Mouse (Mus musculus): ENCODE measurements at regions not wholly inside any gene's neighbourhood (a gene's known extent, or its start where the extent isn't known, plus 50 kb on each side); places are given as distances from the start of the nearest gene placed in this dataset.

- 83% methylated on average over 10 of the region's 10 CpGs for WGBS
- Histone ChIP-seq H3K4me1 (ENCODE audit: control insufficient read depth, insufficient read depth, insufficient read length, low read length) (no peaks in the 10 kb centered on the region), H3K27me3 (ENCODE audit: control insufficient read depth, insufficient read depth, low read length) (no peaks in the 10 kb centered on the region), H3K27ac (ENCODE audit: insufficient read depth, low read depth, low read length) (no peak overlapping the region), H3K36me3 (ENCODE audit: control insufficient read depth, insufficient read depth, low read length) (no peaks in the 10 kb centered on the region), H3K4me3 (ENCODE audit: low read depth, low read length) (no peak overlapping the region)
- no peak for TF ChIP-seq CTCF (IDR thresholded peaks at IDR 0.05; ENCODE audit: extremely low read depth, insufficient read length, insufficient replicate concordance, low read depth, low read length)
- no peak for TF ChIP-seq POLR2A (IDR thresholded peaks at IDR 0.05; ENCODE audit: low read depth, low read length)
Observed at GRCm38 (mm10) chr9:46851336-46851735, 147.2 kb upstream of the Gm4791 start.

- WGBS, result 69% methylated on average over 3 of the region's 3 CpGs
- H3K4me3 ChIP-seq (ENCODE audit: low read depth, low read length), result no peak overlapping the region
- no peaks in the 10 kb centered on the region for H3K36me3 ChIP-seq (ENCODE audit: control insufficient read depth, insufficient read depth, low read length)
- no peaks in the 10 kb centered on the region for H3K4me1 ChIP-seq (ENCODE audit: control insufficient read depth, insufficient read depth, insufficient read length, low read length)
- no peak overlapping the region for H3K27ac ChIP-seq (ENCODE audit: insufficient read depth, low read depth, low read length)
- H3K27me3 ChIP-seq (ENCODE audit: control insufficient read depth, insufficient read depth, low read length), result no peaks in the 10 kb centered on the region
- no peak for TF ChIP-seq CTCF (IDR thresholded peaks at IDR 0.05; ENCODE audit: extremely low read depth, insufficient read length, insufficient replicate concordance, low read depth, low read length)
- no peak for TF ChIP-seq POLR2A (IDR thresholded peaks at IDR 0.05; ENCODE audit: low read depth, low read length)
Observed at GRCm38 (mm10) chr9:46845276-46845675, 153.3 kb upstream of the Gm4791 start.

- Histone ChIP-seq H3K27ac (ENCODE audit: insufficient read depth, low read depth, low read length) (no peak overlapping the region), H3K4me3 (ENCODE audit: low read depth, low read length) (no peak overlapping the region), H3K27me3 (ENCODE audit: control insufficient read depth, insufficient read depth, low read length) (no peaks in the 10 kb centered on the region), H3K4me1 (ENCODE audit: control insufficient read depth, insufficient read depth, insufficient read length, low read length) (no peaks in the 10 kb centered on the region), H3K36me3 (ENCODE audit: control insufficient read depth, insufficient read depth, low read length) (no peaks in the 10 kb centered on the region)
- WGBS, result 89% methylated on average over 7 of the region's 7 CpGs
- TF ChIP-seq POLR2A (IDR thresholded peaks at IDR 0.05; ENCODE audit: low read depth, low read length) (no peak), CTCF (IDR thresholded peaks at IDR 0.05; ENCODE audit: extremely low read depth, insufficient read length, insufficient replicate concordance, low read depth, low read length) (no peak)
Observed at GRCm38 (mm10) chr9:46843781-46844180, 154.8 kb upstream of the Gm4791 start.

GRCm38 (mm10) chr9:46841571-46841970 lies 157.0 kb upstream of the Gm4791 start:
- TF ChIP-seq CTCF (IDR thresholded peaks at IDR 0.05; ENCODE audit: extremely low read depth, insufficient read length, insufficient replicate concordance, low read depth, low read length), result no peak
- TF ChIP-seq POLR2A (IDR thresholded peaks at IDR 0.05; ENCODE audit: low read depth, low read length), result no peak
- Histone ChIP-seq H3K36me3 (ENCODE audit: control insufficient read depth, insufficient read depth, low read length) (no peaks in the 10 kb centered on the region), H3K4me1 (ENCODE audit: control insufficient read depth, insufficient read depth, insufficient read length, low read length) (no peaks in the 10 kb centered on the region), H3K27ac (ENCODE audit: insufficient read depth, low read depth, low read length) (no peak overlapping the region), H3K4me3 (ENCODE audit: low read depth, low read length) (no peak overlapping the region), H3K27me3 (ENCODE audit: control insufficient read depth, insufficient read depth, low read length) (no peaks in the 10 kb centered on the region)
- WGBS, result 85% methylated on average over 6 of the region's 6 CpGs

GRCm38 (mm10) chr9:46835261-46835660 lies 163.3 kb upstream of the Gm4791 start:
- H3K4me1 ChIP-seq (ENCODE audit: control insufficient read depth, insufficient read depth, insufficient read length, low read length), result no peaks in the 10 kb centered on the region
- TF ChIP-seq POLR2A (IDR thresholded peaks at IDR 0.05; ENCODE audit: low read depth, low read length), result no peak
- no peaks in the 10 kb centered on the region for H3K27me3 ChIP-seq (ENCODE audit: control insufficient read depth, insufficient read depth, low read length)
- no peak overlapping the region for H3K27ac ChIP-seq (ENCODE audit: insufficient read depth, low read depth, low read length)
- no peaks in the 10 kb centered on the region for H3K36me3 ChIP-seq (ENCODE audit: control insufficient read depth, insufficient read depth, low read length)
- H3K4me3 ChIP-seq (ENCODE audit: low read depth, low read length), result no peak overlapping the region
- 45% methylated on average over 7 of the region's 7 CpGs for WGBS

GRCm38 (mm10) chr9:46830746-46831560 lies 167.6 kb upstream of the Gm4791 start:
- TF ChIP-seq CTCF (IDR thresholded peaks at IDR 0.05; ENCODE audit: extremely low read depth, insufficient read length, insufficient replicate concordance, low read depth, low read length) (no peak), POLR2A (IDR thresholded peaks at IDR 0.05; ENCODE audit: low read depth, low read length) (no peak)
- H3K27me3 ChIP-seq (ENCODE audit: control insufficient read depth, insufficient read depth, low read length), result no peaks in the 10 kb centered on the region

GRCm38 (mm10) chr9:46830316-46830715 lies 168.2 kb upstream of the Gm4791 start:
- 10% methylated on average over 1 of the region's 1 CpGs for WGBS

More at GRCm38 (mm10) chr9:46830746-46831560, 167.6 kb upstream of the Gm4791 start:
- H3K4me3 ChIP-seq (ENCODE audit: low read depth, low read length), result no peak overlapping the region
- no peaks in the 10 kb centered on the region for H3K4me1 ChIP-seq (ENCODE audit: control insufficient read depth, insufficient read depth, insufficient read length, low read length)
- no peaks in the 10 kb centered on the region for H3K36me3 ChIP-seq (ENCODE audit: control insufficient read depth, insufficient read depth, low read length)
- H3K27ac ChIP-seq (ENCODE audit: insufficient read depth, low read depth, low read length), result no peak overlapping the region
- 54% methylated on average over 15 of the region's 15 CpGs for WGBS

More at GRCm38 (mm10) chr9:46830316-46830715, 168.2 kb upstream of the Gm4791 start:
- Histone ChIP-seq H3K4me3 (ENCODE audit: low read depth, low read length) (no peak overlapping the region), H3K36me3 (ENCODE audit: control insufficient read depth, insufficient read depth, low read length) (no peaks in the 10 kb centered on the region), H3K4me1 (ENCODE audit: control insufficient read depth, insufficient read depth, insufficient read length, low read length) (no peaks in the 10 kb centered on the region), H3K27ac (ENCODE audit: insufficient read depth, low read depth, low read length) (no peak overlapping the region), H3K27me3 (ENCODE audit: control insufficient read depth, insufficient read depth, low read length) (no peaks in the 10 kb centered on the region)
- TF ChIP-seq CTCF (IDR thresholded peaks at IDR 0.05; ENCODE audit: extremely low read depth, insufficient read length, insufficient replicate concordance, low read depth, low read length) (no peak), POLR2A (IDR thresholded peaks at IDR 0.05; ENCODE audit: low read depth, low read length) (no peak)

All from small intestine, adult 2 months (tissue).